Mouse (Mus musculus) liver, postnatal 0 days (tissue): ENCODE measurements around the gene Eefsec.

Experiments used
- CTCF ChIP-seq: sonication (generic); IDR thresholded peaks from 2 replicates; pipeline ENCODE4 v1.5.1; 2016; ENCODE audit warnings: antibody characterized with exemption, low read depth
- EP300 ChIP-seq: IDR thresholded peaks from 2 replicates; pipeline ENCODE4 v1.6.1; 2016; ENCODE audit warnings: antibody characterized with exemption, low read depth, mild to moderate bottlenecking

GRCm38 (mm10) chr6:88400451-88400850 lies 45.9 kb downstream of the Eefsec start:
- TF ChIP-seq CTCF (no peak), EP300 (no peak)
